Mouse (Mus musculus): ENCODE results near the gene Ehd4.

Ehd4 gene

DNA sequence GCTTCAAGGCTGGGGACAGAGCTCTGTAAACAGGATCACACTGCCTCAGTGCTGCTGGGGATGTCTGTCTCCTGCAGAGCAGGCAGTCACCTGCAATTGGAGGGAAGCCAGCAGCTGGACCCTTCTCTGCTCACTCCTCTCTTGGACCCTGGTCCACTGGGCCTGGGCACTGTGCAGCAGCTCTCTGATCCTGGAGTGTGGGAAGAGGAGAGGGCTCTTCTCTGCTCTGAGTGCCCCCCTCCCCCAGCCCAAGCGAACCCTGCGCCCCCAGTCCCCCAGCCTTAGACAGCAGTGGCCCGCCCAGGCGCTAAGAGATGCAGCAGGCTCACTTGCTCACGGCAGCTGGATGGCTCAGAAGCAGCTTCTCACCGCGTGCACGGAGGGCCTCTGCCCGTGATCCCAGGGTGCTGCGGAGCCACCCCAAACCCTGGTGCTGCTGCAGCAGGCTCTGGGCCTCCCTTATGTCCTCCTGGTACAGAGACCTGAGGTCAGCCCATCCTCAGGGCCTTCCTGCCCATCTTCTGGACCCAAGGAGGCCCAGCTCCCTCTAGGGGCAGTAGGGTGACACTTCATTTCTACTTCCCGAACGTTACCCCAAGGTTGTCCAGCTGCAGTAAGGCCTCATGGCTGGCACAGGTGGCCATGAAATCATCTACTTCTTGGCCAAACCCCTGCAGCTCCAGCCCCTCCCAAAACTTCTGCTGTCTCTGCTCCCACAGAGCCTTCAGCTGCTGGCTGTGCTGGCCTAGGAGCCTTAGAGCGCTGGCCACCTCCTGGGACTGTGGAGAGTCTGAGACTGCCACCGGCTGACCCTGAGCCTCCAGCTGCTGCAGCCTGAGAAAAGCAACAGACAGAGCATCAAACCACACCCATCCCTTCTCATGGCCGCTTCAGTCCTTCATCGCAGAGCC is 85.6 kb downstream of the Ehd4 start:
- peak; percentile 69 for DNase-seq

DNA sequence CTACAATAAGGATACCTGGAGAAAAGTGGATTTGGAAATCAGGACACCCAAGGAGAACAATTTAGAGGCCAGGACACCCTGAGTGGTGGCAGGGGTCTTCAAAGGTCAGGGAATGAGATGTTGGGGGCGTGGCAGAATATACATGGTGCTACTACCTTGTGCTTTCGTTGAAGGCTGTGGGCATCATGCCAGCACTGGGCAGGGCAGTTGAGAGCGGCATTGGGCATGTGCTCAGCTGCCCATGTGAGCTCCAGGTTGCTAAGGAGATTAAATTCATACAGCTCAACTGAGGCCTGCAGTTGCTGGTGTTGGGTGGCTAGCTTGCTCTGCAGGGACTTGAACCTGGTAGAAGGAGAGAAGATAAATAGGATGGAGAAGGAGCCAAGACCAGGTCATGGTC is 88.2 kb downstream of the Ehd4 start:
- no peak for DNase-seq

- DNase-seq: no peak
Observed at GRCm38 (mm10) chr2:120065243-120065642, 89.2 kb downstream of the Ehd4 start.

DNA sequence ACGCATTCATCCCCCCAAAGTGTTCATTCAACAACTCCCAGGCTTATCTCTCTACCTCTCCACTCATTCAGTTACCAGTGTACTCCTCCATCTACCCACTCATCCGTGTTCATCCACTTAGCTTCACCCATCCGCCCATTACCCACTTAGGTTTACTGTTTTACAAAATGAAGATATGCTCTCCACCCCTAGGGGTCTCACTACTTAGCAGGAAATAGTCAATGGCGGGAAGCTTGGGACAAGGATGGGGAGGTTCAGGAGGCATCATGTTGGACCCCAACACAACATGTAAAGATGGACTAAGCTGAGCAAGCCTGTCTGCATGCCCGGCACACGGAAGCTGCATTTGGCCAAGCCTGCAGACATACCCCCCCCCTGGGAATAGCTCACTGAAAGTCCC is 89.8 kb downstream of the Ehd4 start:
- peak; percentile 10 for DNase-seq

- no peak for DNase-seq
Observed at GRCm38 (mm10) chr2:120062248-120062647, 92.2 kb downstream of the Ehd4 start.

DNA sequence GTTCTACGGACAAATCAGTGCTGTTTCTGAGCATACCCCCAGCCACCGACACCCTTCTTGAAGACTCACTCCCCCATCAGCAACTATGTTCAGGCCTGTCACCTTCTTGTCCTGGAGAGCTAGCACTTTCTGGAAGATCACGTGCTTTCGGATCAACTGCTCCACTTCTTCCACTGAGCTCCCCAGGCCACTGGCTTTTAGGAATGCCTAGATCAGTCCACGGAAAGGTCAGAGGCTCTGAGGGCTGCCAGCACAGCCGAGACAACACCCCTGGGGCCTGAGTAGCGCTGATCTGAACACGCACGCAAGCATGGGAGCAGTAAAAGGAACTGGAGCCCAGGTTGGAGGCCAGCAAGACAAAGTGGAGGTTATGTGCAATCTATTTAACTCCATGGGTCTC is 93.8 kb downstream of the Ehd4 start:
- peak; percentile 9 for DNase-seq

GRCm38 (mm10) chr2:120060190-120060589 is 94.2 kb downstream of the Ehd4 start:
- peak; percentile 10 for DNase-seq

DNA sequence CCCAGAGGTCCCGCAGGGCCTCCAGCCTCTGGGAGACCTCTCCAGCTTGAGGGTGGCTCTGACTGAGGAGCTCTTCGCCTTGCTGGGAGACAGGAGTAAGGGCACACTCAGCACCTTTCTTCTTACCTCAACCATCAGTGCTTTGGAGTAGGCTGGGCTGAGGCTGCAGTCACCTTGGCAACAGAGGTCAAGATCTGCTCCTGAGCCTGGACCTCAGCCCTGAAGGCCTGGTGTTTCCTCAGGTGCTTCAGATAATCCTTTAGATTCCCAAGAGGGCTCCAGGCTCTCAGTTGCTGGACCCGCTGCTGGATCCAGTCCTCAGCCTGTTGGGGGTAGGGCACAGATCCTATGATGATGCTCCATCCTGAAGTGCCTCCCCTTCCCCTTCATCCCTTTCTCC is 94.9 kb downstream of the Ehd4 start:
- no peak for DNase-seq

- no peak for DNase-seq
Observed at GRCm38 (mm10) chr2:120058818-120059217, 95.6 kb downstream of the Ehd4 start.

DNA sequence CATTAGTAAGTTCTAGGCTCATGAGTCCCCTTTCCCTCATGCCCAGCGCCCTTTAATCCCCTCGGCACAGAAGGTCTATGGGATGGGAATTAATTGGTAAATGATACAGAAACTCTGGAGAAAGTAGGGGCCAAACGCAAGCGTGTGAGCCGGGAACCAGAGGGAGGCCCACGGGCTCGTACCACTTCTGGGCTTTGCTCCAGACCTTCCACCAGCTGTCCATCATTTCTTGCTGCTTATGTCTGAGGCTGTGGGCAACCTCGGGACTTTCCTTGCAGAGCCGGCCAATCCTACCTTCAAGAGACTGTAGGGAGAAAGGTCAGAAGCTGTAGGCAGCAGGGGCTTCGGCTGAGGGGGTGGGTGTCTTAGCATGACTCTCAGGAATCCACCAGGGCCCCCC is 98.5 kb downstream of the Ehd4 start:
- no peak for DNase-seq

GRCm38 (mm10) chr2:120054771-120055552 is 99.4 kb downstream of the Ehd4 start:
- DNase-seq: no peak

DNA sequence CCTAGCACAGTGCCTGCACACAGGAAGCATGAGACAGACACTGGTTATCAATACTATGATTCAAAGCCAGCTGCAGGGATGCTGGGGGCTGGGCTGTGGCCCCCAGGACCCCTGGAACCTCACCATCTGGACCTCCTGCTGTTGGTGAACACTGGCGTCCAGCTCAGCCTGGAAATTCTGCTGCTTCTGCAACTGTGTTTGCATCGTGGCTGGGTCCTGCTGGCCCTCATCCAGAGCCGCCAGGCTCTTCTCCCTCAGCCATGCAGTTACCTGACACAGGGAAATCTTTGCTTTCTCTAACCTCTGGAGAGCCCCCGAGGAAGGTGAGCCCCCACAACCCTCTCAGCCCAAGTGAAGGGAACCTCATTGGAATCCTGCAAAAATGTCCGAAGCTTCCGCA is 103.0 kb downstream of the Ehd4 start:
- DNase-seq: no peak

- DNase-seq: peak; percentile 34
Observed at GRCm38 (mm10) chr2:120049632-120050274, 104.7 kb downstream of the Ehd4 start.

DNA sequence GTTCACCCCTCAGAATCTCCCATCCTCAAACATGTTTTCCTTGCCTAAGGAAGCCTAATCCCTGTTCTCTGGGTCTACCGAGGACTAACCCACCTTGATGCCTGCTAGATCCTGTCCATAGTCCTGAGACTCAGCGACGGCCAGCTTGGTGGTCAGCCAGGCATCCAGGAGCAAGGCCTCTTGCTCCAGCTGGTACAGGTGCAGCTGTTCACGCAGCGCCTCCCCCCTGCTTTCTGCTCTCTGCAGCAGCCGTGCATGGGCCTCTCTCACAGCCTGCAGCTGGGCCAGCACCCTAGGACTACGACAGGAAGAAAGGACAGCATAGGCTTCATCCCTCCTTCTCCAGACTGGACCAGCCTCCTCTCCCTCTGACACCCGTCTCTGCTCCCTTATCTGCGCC is 106.2 kb downstream of the Ehd4 start:
- DNase-seq: no peak

- no peak for DNase-seq
Observed at GRCm38 (mm10) chr2:120046486-120047310, 107.7 kb downstream of the Ehd4 start.

DNA sequence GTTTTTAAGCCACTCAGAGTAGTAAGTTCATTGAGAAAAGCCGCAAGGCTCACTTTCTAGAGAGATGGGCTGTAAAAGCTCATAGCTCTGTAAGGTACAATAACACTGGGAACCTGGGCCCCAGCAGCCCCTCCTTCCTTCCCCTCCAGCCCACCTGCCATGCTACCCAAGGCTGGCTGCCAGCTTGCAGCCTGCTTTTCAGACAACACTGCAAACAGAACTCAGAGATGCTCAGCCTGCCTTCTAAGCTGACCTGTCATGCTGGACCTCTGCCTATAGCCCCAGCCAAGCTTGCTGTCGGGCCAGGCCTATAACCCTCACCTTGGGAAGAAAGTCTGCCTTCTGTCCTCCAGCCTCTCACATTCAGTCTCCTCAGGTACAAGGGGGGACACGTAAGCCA is 109.7 kb downstream of the Ehd4 start:
- DNase-seq: no peak

DNA sequence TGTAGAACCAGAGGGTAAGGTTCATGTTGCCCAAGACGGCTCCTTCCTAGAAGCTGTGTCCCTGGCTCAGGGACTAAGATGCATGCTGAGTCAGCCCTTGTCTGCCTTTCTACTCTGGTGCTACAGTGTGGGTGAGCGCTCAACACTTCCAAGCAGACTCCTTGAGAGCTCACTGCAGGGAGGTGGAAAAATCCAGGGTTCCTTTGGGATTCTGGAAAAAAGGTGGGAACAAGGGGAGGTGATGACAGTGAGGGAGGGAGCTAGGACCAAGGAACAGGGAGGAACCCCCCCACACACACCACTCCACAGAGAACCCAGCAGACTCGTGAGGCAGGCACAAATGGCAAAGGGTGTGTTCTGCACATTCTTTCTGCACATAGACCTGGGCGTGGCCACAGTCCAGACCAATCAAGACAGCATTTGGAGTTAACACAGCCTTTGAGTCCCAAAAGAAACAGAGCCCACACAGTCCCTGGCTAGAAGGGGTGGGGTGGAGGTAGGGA is 110.3 kb downstream of the Ehd4 start:
- no peak for DNase-seq

DNA sequence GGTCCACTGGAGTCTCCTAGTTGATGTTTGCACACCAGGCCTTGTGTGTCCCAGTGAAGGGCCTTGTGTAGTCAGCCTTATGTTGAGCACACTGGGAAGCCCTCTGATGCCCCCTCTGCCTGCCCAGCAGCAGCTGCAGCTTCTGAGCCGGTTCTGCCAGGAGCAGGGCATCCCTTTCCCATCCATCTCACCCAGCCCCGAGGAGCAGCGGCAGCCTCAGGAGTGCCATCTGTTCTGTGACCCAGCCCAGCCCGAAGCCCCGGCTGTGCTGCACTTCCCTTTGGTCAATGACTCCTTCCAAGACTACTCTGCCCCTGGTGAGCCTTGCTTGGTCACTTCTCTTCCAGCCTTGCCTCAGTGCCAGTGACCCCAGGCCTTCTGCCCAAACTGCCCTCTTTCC is 113.4 kb downstream of the Ehd4 start:
- no peak for DNase-seq

All from retina, postnatal 1 day (tissue).